Mouse (Mus musculus) bone marrow macrophage, adult 2 months (primary cell): ENCODE results near the gene Atp2b1.

Experiments
- CTCF ChIP-seq: IDR thresholded peaks from 2 replicates; pipeline ENCODE4 v1.5.1; 2012; ENCODE audit warnings: low read depth, mild to moderate bottlenecking, low read length, moderate library complexity
- POLR2A ChIP-seq: IDR thresholded peaks from 2 replicates; pipeline ENCODE4 v1.6.1; 2012; ENCODE audit warnings: mild to moderate bottlenecking, low read depth, low read length, borderline replicate concordance

DNA sequence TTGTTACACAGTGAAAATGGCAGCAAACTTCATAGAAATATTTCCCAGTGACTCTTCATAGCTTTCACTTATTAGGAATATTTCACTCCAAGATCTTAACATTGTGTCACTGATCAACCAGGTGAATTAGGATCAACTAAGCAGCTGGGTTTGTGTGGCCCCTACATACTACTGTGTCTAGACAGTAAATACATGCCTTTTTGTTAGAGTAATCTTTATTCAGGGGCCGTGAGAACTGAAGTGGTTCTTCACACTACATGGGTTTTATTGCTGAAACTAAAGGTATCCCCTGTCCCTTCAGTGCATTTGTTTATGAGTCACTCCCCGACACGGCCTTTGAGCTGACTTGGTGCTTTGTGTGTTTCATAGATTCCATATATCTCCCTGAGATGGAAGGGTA lies 56.7 kb downstream of the Atp2b1 start:
- TF ChIP-seq CTCF (no peak), POLR2A (no peak)
